Mouse (Mus musculus): ENCODE measurements around the gene Hs2st1. TPM values are rescaled to one million over a fixed set of nuclear protein-coding genes. Genes with fewer than 3 reads are reported as not detected.

The Hs2st1 gene
- polyA plus RNA-seq, 1 experiment from 2014 or later = 18.3 TPM

GRCm38 (mm10) chr3:144580281-144580680 is 10.3 kb upstream of the Hs2st1 start:
- WGBS = 84% methylated on average over 7 of the region's 7 CpGs
- H3K4me2 ChIP-seq (ENCODE audit: low read length) = no peak overlapping the region
- no peak overlapping the region for H3K4me3 ChIP-seq (ENCODE audit: low read depth, low read length)
- DNase-seq (ENCODE audit: low spot score) = no peak
- H3K27me3 ChIP-seq (replicated peaks; ENCODE audit: control insufficient read depth, insufficient read depth, low read length) = no peaks in the 10 kb centered on the region
- H3K9me3 ChIP-seq (replicated peaks; ENCODE audit: control insufficient read depth, low read length) = no peaks in the 10 kb centered on the region
- no peak overlapping the region for H3K9ac ChIP-seq (ENCODE audit: low read length)
- ATAC-seq = no peak
- H3K27ac ChIP-seq (ENCODE audit: low read depth, low read length) = no peak overlapping the region
- H3K4me1 ChIP-seq (ENCODE audit: control insufficient read depth, insufficient read depth, low read length) = no peaks in the 10 kb centered on the region
- peaks cover 43% of the 10 kb centered on the region for H3K36me3 ChIP-seq (ENCODE audit: control insufficient read depth, insufficient read depth, low read length)

- Histone ChIP-seq H3K4me3 (ENCODE audit: low read depth, low read length) (no peak overlapping the region), H3K9me3 (replicated peaks; ENCODE audit: control insufficient read depth, low read length) (no peaks in the 10 kb centered on the region), H3K4me2 (ENCODE audit: low read length) (no peak overlapping the region), H3K36me3 (ENCODE audit: control insufficient read depth, insufficient read depth, low read length) (peaks cover 43% of the 10 kb centered on the region), H3K27me3 (replicated peaks; ENCODE audit: control insufficient read depth, insufficient read depth, low read length) (no peaks in the 10 kb centered on the region), H3K4me1 (ENCODE audit: control insufficient read depth, insufficient read depth, low read length) (no peaks in the 10 kb centered on the region), H3K27ac (ENCODE audit: low read depth, low read length) (no peak overlapping the region), H3K9ac (ENCODE audit: low read length) (no peak overlapping the region)
- ATAC-seq (no peak), DNase-seq (ENCODE audit: low spot score) (no peak)
- 81% methylated on average over 5 of the region's 5 CpGs for WGBS
Observed at GRCm38 (mm10) chr3:144579796-144580195, 9.8 kb upstream of the Hs2st1 start.

GRCm38 (mm10) chr3:144578921-144579320 is 8.9 kb upstream of the Hs2st1 start:
- Histone ChIP-seq H3K4me1 (ENCODE audit: control insufficient read depth, insufficient read depth, low read length) (no peaks in the 10 kb centered on the region), H3K36me3 (ENCODE audit: control insufficient read depth, insufficient read depth, low read length) (peaks cover 49% of the 10 kb centered on the region), H3K27ac (ENCODE audit: low read depth, low read length) (no peak overlapping the region), H3K4me3 (ENCODE audit: low read depth, low read length) (no peak overlapping the region), H3K9me3 (replicated peaks; ENCODE audit: control insufficient read depth, low read length) (no peaks in the 10 kb centered on the region), H3K9ac (ENCODE audit: low read length) (no peak overlapping the region), H3K4me2 (ENCODE audit: low read length) (no peak overlapping the region), H3K27me3 (replicated peaks; ENCODE audit: control insufficient read depth, insufficient read depth, low read length) (no peaks in the 10 kb centered on the region)
- DNase-seq (ENCODE audit: low spot score) (no peak), ATAC-seq (no peak)
- WGBS = 97% methylated on average over 4 of the region's 4 CpGs

- WGBS = 91% methylated on average over 10 of the region's 10 CpGs
- peaks cover 56% of the 10 kb centered on the region for H3K36me3 ChIP-seq (ENCODE audit: control insufficient read depth, insufficient read depth, low read length)
- no peaks in the 10 kb centered on the region for H3K27me3 ChIP-seq (replicated peaks; ENCODE audit: control insufficient read depth, insufficient read depth, low read length)
- no peak for ATAC-seq
- H3K9me3 ChIP-seq (replicated peaks; ENCODE audit: control insufficient read depth, low read length) = no peaks in the 10 kb centered on the region
- DNase-seq (ENCODE audit: low spot score) = no peak
- no peak overlapping the region for H3K27ac ChIP-seq (ENCODE audit: low read depth, low read length)
- no peak overlapping the region for H3K4me2 ChIP-seq (ENCODE audit: low read length)
- no peak overlapping the region for H3K9ac ChIP-seq (ENCODE audit: low read length)
- no peaks in the 10 kb centered on the region for H3K4me1 ChIP-seq (ENCODE audit: control insufficient read depth, insufficient read depth, low read length)
- H3K4me3 ChIP-seq (ENCODE audit: low read depth, low read length) = no peak overlapping the region
Observed at GRCm38 (mm10) chr3:144577366-144578340, 7.7 kb upstream of the Hs2st1 start.

GRCm38 (mm10) chr3:144574256-144574655 is 4.3 kb upstream of the Hs2st1 start:
- DNase-seq (ENCODE audit: low spot score) = no peak
- H3K4me3 ChIP-seq (ENCODE audit: low read depth, low read length) = no peak overlapping the region
- no peak for ATAC-seq
- no peaks in the 10 kb centered on the region for H3K27me3 ChIP-seq (replicated peaks; ENCODE audit: control insufficient read depth, insufficient read depth, low read length)
- peaks cover 36% of the 10 kb centered on the region; the same call in 1 of the 2 replicates for H3K36me3 ChIP-seq (ENCODE audit: control insufficient read depth, insufficient read depth, low read length)
- H3K4me2 ChIP-seq (ENCODE audit: low read length) = no peak overlapping the region
- 87% methylated on average over 7 of the region's 7 CpGs for WGBS
- H3K4me1 ChIP-seq (ENCODE audit: control insufficient read depth, insufficient read depth, low read length) = peaks cover 8% of the 10 kb centered on the region
- no peak overlapping the region for H3K9ac ChIP-seq (ENCODE audit: low read length)
- H3K27ac ChIP-seq (ENCODE audit: low read depth, low read length) = no peak overlapping the region
- no peaks in the 10 kb centered on the region for H3K9me3 ChIP-seq (replicated peaks; ENCODE audit: control insufficient read depth, low read length)

GRCm38 (mm10) chr3:144570816-144571487 is 971 bp upstream of the Hs2st1 start:
- Histone ChIP-seq H3K36me3 (ENCODE audit: control insufficient read depth, insufficient read depth, low read length) (peaks cover 16% of the 10 kb centered on the region; the same call in 1 of the 2 replicates), H3K9me3 (replicated peaks; ENCODE audit: control insufficient read depth, low read length) (no peaks in the 10 kb centered on the region), H3K27ac (ENCODE audit: low read depth, low read length) (peak overlapping the region; percentile 96), H3K4me3 (ENCODE audit: low read depth, low read length) (peak overlapping the region; percentile 80), H3K4me1 (ENCODE audit: control insufficient read depth, insufficient read depth, low read length) (peaks cover 15% of the 10 kb centered on the region), H3K27me3 (replicated peaks; ENCODE audit: control insufficient read depth, insufficient read depth, low read length) (no peaks in the 10 kb centered on the region), H3K4me2 (ENCODE audit: low read length) (peak overlapping the region; percentile 53), H3K9ac (ENCODE audit: low read length) (peak overlapping the region; percentile 93)
- DNase-seq (ENCODE audit: low spot score) (peak; percentile 81), ATAC-seq (no peak)
- WGBS = under 1% methylated on average over 25 of the region's 25 CpGs

GRCm38 (mm10) chr3:144569401-144569971 is 495 bp downstream of the Hs2st1 start:
- Histone ChIP-seq H3K4me3 (ENCODE audit: low read depth, low read length) (peak overlapping the region; percentile 88), H3K27ac (ENCODE audit: low read depth, low read length) (peak overlapping the region; percentile 91), H3K36me3 (ENCODE audit: control insufficient read depth, insufficient read depth, low read length) (peaks cover 10% of the 10 kb centered on the region; the same call in 1 of the 2 replicates), H3K27me3 (replicated peaks; ENCODE audit: control insufficient read depth, insufficient read depth, low read length) (no peaks in the 10 kb centered on the region), H3K9ac (ENCODE audit: low read length) (peak overlapping the region; percentile 93), H3K4me1 (ENCODE audit: control insufficient read depth, insufficient read depth, low read length) (peaks cover 15% of the 10 kb centered on the region), H3K4me2 (ENCODE audit: low read length) (peak overlapping the region; percentile 80), H3K9me3 (replicated peaks; ENCODE audit: control insufficient read depth, low read length) (no peaks in the 10 kb centered on the region)
- under 1% methylated on average over 37 of the region's 47 CpGs for WGBS
- ATAC-seq = peak; percentile 22
- peak; percentile 57 for DNase-seq (ENCODE audit: low spot score)

- no peak for ATAC-seq
- no peaks in the 10 kb centered on the region for H3K9me3 ChIP-seq (replicated peaks; ENCODE audit: control insufficient read depth, low read length)
- H3K4me1 ChIP-seq (ENCODE audit: control insufficient read depth, insufficient read depth, low read length) = peaks cover 15% of the 10 kb centered on the region
- peak overlapping the region; percentile 91 for H3K27ac ChIP-seq (ENCODE audit: low read depth, low read length)
- H3K27me3 ChIP-seq (replicated peaks; ENCODE audit: control insufficient read depth, insufficient read depth, low read length) = no peaks in the 10 kb centered on the region
- under 1% methylated on average over 21 of the region's 21 CpGs for WGBS
- peaks cover 7% of the 10 kb centered on the region; the same call in 1 of the 2 replicates for H3K36me3 ChIP-seq (ENCODE audit: control insufficient read depth, insufficient read depth, low read length)
- peak; percentile 42 for DNase-seq (ENCODE audit: low spot score)
- peak overlapping the region; percentile 93 for H3K9ac ChIP-seq (ENCODE audit: low read length)
- H3K4me2 ChIP-seq (ENCODE audit: low read length) = peak overlapping the region; percentile 80
- H3K4me3 ChIP-seq (ENCODE audit: low read depth, low read length) = peak overlapping the region; percentile 88
Observed at GRCm38 (mm10) chr3:144568861-144569361, 1.1 kb downstream of the Hs2st1 start.
